Mouse (Mus musculus) urinary bladder, adult 2 months (tissue): ENCODE results near the gene Sdcbp2. TPM values are rescaled to one million over a fixed set of nuclear protein-coding genes. Genes with fewer than 3 reads are reported as not detected.

Experiments used
- DNase-seq: peaks from one replicate; pipeline ENCODE4 v3.0.0; 2022; ENCODE audit warnings: low spot score
- polyA plus RNA-seq: library from polyadenylated mRNA; depleted of rRNA; stranded (reverse); fragments of >200 nt; gene quantifications from 2 replicates; pipeline ENCODE4 v1.2.3, GENCODE M21; 2012; rRNA removed

Gene Sdcbp2
- polyA plus RNA-seq, 1 experiment = 49.0 TPM

- DNase-seq = no peak
Observed at GRCm38 (mm10) chr2:151631406-151632158, 59.2 kb downstream of the Sdcbp2 start.

GRCm38 (mm10) chr2:151632159-151632814 is 59.9 kb downstream of the Sdcbp2 start, which contains the start of gene Snph:
Snph (minus strand) TSS chr2:151632593.
- peak; percentile 48 for DNase-seq

- DNase-seq = no peak
Observed at GRCm38 (mm10) chr2:151632982-151633381, 60.6 kb downstream of the Sdcbp2 start.

- DNase-seq = no peak
Observed at GRCm38 (mm10) chr2:151634903-151635302, 62.5 kb downstream of the Sdcbp2 start.

- no peak for DNase-seq
Observed at GRCm38 (mm10) chr2:151635362-151636014, 63.1 kb downstream of the Sdcbp2 start.

- no peak for DNase-seq
Observed at GRCm38 (mm10) chr2:151636015-151636402, 63.6 kb downstream of the Sdcbp2 start.

Other genes with a start within 250 kb of the Sdcbp2 start
- gene 4921509C19Rik, start 96.5 kb upstream of the Sdcbp2 start, polyA plus RNA-seq = not detected in 2 replicates
- gene Nsfl1c, start 78.4 kb upstream of the Sdcbp2 start, polyA plus RNA-seq = 107 and 114 TPM in 2 replicates
- 157 and 242 TPM in 2 replicates for gene Fkbp1a, start 30.1 kb upstream of the Sdcbp2 start, polyA plus RNA-seq
- gene Snph, start 60.0 kb downstream of the Sdcbp2 start, polyA plus RNA-seq = 1.4 and 2.9 TPM in 2 replicates
- not detected in 2 replicates for gene Rad21l, start 95.9 kb downstream of the Sdcbp2 start, polyA plus RNA-seq
- gene Tmem74b, start 129.4 kb downstream of the Sdcbp2 start, polyA plus RNA-seq = 0.27 and 0.39 TPM in 2 replicates
- 30.3 and 32.5 TPM in 2 replicates for gene Psmf1, start 171.6 kb downstream of the Sdcbp2 start, polyA plus RNA-seq